Mouse (Mus musculus) cerebellum, postnatal 25 days (tissue): ENCODE results near the gene Ppp2r5e.
"Not testable (repeated sequence)": the region's sequence is repeated elsewhere in the genome, so short reads cannot be mapped to it uniquely, and the experiment has no call there.

Experiments
- DNase-seq, 2 experiments: peaks; one replicate each; pipeline ENCODE4 v3.0.0; 2021; ENCODE audit warnings: mixed read lengths in 2 of 2

Ppp2r5e gene

DNA sequence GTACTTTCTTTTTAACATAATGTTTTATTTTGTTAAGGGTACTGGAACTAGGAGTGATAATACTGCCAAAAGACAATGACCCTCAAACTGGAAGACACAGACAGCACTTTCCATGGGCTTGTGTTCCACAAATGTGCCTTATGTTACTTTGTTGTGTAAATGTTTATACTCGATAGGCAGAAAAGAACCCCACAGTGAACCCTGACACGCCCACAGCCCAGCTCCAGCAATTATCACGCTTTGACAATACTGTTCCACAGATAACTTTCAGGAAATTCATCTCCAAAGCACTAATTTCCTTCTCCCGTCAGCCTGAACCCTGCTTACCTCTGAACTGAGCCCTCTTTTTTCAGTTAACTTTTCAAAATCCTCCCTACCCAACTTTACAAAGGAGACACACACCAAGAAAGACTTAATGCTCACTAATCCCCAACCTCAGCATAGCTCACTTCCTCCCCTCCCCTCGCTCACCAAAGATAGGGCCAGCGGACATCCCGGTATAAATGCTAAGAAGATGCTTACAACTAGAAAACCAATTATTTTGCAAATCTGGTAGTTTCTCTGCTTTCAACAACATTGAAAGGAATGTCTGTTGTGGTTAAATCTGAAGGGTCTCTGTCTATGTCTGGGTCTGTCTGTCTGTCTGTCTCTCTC lies 58.9 kb downstream of the Ppp2r5e start:
- no peak for DNase-seq

DNA sequence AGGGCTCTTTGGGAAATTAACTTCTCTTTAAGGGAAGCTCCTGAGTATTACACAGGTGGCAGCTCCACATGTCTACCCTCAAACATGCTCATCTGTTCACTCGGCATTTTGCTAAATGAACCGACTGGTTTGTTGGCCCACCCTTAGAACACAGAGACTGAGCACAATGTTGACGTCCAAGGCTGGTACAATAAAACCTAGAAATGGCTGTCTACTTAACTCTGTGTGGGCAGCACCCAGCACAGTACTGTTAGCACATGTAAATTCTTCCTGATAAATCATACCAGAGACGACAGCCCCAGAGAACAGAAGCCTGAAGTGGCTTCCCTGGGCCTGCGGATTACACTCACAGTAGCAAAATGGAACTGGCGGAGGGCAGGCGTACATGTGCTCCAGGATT lies 59.5 kb downstream of the Ppp2r5e start:
- DNase-seq = no peak

DNA sequence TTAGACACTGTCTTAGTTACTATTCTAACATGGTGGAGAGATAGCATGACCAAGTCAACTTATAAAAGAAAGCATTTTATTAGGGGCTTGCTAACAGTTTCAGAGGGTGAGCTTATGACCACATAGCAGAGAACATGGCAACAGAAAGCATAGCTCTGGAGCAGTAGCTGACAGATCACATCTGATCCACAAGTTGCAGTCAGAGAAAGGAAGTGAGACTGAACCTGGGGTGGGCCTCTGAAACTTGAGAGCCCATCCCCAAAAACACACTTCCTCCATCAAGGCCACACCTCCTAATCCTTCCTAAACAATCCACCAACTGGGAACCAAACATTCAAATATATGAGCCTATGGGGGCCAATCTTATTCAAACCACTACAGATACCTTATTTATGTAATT lies 62.9 kb downstream of the Ppp2r5e start:
- DNase-seq = no peak

DNA sequence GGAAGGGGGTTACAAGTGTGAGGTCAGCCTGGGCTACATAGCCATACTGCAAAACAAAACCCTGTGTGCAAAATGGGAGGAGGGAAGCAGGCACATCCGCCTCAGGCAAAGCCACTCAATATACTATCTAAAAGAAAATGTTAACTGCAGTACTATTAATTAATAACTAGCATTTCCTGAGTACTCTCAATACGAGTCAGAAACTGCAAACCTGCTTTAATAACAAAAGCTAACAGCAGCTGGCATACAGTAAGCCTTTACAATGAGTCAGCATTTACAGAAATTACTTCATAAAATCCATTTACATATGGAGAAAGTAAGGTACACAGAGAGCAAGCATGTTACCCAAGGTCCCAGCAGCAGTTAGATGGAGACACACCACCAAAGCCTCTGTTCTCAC lies 64.2 kb downstream of the Ppp2r5e start:
- DNase-seq = no peak

DNA sequence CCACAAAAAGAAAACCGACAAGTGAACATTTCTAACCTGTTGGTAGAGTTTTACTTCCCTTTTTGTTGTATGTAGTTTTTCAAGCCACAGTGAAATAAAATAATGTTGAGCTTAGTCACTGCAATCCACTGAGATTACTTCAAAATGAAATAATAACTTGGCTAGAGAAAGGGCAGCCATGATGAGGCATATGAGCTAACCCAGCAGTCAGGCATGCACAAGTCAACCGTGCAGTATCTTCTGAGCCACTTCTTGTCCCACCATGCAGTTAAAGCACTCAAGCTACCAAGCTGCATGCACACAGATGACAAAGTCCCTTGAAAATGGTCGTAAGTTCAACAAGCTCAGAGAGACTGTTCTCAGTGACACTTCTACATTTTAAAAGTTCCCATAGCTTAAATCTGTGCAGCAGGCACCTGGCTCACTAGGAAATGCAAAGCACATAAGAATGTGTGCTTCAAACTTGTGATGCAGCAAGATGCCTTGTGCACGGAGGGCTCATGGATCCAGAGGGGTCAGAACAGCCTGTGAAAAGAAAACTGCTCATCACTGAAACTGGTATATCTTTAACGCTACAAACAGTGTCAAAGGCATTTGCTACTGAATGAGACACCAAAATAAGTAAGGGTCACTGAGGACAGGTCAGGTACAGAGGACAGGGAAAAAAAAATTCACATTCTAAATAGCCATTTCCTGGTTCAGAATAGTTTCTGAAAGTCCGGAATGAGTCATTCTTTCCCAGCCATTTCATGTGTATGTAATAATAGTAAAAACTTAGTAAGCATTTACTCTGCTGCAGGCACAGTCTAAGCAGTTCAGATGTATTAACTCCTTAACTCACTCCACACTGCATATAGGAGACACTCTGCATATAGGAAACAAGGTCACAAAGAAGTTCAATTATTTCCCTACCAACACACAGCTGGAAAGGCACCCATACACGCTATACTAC lies 66.9 kb downstream of the Ppp2r5e start:
- DNase-seq = no peak

DNA sequence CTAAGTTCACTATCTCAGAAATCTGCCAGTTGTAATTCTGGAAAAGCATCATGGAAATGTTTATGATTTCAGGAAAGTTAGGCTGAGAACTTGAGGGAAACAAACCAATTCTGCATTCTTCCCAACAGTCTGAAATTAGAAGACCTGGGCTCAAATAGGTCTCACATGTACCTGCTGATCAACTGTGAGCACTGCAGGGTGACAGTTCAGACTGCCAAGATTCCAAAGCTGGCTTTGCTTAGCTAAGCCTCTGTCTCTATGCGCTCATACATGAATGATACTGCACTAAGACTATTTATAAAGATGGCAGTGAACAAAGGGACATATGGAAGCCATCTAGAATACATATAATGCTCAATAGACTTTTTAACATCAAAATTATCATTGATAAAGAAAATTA lies 67.7 kb downstream of the Ppp2r5e start:
- DNase-seq = peak; percentile 60 to 76

DNA sequence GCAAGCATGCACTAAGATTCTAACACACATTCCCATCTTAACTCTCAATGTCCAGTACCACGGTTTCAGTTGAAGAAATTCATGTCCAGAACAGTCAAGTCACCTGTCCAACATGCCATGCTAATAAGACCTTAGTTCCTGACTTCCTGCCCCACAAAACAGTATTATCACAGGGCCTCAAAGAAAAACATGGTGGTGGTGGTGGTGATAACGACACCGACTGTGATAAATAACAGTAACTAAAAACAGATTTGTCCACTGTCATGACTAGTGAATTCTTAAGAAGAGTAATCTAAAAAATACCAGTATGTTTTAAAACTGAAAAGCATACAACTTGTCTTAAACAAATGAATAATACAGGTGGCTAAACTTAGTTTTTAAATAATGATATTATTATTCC lies 71.8 kb downstream of the Ppp2r5e start:
- no peak for DNase-seq

DNA sequence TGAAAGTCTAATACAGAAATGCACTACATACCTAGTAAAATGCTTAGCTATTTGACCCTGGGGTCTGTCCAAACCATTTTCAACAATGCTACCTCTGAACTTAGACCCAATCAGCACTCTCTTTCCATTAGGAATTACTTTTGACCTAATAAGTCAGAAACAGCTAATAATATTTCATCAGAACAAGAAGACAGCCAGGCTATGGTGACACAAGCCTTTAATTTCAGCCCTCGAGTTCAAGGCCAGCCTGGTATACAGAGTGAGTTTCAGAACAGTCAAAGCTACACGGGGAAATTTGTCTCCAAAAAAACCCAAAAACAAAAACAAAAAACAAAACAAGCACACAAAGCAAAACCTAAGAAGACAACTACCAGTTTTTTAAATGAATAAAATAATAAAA lies 73.1 kb downstream of the Ppp2r5e start:
- no peak for DNase-seq

DNA sequence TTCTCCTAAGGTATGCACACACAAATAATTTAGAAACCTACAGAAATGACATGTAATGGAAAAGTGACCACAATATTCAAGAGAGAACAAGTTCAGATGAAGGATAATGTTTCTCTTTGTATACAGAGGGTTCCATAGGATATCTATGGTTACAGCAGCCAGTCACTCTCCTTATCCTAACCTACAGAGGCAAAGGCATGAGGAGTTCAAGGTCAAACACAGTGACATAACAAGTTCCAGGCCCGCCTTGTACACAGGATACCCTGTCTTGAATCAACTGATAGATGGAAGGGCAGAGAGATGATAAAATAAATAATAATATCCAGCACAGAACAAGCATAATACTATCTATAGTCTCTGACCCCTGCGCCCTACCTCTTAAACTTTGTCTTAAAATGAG lies 73.7 kb downstream of the Ppp2r5e start:
- DNase-seq = no peak

DNA sequence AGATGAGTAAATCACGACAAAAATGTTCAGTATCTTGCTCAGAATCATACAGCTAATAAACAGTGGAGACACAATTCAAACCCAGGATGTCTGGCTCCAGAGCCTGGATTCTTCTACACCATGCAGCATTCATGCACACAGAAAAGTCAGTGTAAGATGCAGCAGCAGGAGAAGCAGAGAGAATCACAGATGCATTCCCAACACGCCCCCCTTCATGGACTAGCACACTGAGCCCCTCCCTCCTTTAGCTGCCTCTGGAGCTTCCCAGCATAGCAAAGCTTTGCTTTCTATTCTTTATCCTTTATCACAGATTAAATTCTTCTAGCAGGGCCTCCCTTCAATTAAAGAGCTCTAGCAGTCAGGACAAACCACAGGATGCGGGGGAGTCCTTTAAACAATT lies 75.7 kb downstream of the Ppp2r5e start:
- no peak for DNase-seq

DNA sequence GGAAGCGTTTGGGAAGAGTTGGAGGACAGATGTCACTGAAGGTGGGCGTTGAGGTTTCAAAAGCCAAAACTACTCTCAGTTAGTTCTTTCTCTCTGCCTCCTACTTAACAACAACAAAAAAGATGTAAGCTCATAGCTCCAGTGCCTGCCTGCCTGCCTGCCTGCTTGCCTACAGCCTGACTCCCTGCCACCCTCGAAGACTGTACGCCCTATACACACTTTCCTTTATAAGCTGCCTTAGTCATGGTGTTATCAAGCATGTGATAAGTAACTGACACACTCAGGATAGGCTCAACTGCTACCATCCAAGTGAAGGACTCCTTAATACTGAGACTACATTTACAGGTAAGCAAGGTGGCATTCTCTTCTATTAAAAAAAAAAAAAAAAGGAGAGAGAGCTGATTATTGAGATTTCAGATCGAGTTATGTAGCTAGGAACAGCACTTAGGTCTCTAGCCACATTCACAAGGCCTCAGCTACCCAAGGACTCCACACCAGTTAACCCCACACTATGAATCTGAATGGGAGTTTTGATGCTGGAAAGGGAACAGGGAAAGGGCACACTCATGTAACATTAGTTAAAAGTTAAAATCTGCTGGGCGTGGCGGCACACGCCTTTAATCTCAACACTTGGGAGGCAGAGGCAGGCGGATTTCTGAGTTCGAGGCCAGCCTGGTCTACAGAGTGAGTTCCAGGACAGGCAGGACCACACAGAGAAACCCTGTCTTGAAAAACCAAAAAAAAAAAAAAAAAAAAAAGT lies 76.7 kb downstream of the Ppp2r5e start:
- DNase-seq = no peak

DNA sequence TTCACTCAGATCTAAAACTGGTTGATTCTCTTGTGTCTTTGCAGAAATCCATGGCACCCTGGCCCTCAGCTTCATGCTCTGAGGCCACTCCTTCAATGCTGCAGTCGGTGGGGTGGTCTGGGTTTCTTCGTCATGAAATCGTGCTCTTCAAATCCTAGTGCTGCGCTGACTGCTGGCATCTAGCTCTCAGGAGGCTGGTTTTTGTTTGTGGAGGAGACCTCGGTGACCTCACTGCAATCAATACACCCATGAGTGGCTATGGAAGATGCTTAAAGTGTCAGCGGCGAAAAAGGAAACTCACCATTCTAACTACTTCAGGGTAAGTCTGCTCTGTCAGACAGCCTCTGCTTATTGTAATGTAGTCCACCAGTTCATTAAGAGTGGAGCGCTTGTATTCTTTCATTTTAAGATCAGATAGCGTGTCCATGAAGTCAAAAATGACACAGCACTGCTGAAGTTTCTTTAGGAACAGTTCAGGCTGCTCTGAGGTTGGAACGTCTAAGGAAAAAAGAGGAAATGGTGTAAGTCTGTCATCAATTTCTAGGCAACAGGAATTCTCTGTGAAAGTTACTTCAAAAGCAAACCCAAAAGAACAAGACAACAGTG lies 80.6 kb downstream of the Ppp2r5e start:
- no peak for DNase-seq

DNA sequence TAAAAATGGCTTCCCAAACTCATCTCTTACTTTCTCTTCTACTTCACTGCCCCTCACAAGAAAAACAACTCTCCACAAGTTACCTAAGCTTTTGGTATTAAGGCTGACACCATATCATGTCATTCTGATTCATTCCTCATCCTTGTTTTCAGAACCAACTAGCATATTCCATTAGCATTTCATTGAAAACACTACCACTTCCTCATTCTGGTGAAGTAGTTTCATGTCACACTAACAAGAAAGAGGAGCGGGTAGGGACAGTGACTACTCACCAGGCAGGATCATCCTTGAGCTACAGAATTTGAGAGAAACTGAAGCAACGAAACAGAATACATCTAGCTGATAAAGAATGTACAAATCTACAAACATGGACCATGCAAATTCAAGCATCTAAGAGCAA lies 84.5 kb downstream of the Ppp2r5e start:
- DNase-seq = no peak

DNA sequence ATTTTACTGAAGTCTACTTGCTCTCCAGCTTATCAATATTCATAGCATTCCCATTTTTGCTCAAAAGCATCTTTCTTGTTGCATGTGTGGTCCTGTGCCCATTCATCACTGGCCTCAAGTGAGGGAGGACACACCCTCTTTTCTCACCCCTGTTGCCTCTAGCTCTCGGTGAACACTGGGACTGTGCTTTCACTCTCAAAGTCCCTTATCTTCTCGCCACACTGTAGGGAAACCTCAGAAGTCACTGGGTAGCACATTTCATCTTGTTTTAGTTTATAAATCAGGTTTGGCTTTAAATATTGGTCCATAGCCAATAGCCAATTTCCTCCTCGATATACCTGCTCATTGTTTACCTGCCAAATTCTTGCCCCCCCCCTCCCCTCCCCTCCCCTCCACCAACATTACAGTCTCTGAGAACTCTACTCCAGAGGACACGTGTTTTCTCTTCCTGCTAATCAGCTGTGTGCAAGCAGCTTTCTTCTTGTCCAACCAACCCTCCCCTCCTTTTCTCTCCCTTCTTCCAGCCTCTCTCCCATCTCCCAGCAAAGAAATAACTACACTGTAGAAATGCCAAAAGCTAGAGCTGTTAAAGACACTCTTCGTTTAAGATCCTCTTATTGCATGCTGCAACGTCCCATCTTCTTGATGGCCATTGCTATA lies 90.9 kb downstream of the Ppp2r5e start:
- DNase-seq = no peak

DNA sequence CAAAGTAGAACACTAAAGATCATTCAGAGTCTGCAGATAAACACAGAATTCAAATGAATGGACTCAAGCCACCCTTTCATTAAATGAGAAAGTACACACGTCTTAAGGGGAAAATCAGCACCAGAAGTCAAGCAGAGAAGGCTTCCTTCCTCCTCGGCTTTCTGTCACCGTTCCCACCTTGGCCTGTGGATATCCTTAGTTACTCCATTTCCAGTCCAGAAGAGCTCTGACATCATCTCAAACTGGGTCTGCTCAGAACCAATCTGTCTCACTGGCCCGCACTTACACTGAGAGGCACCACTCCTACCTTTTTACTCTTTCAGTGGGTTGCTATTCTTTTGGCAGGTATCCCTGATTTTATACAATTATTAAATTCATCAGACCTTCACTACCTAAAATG lies 93.4 kb downstream of the Ppp2r5e start:
- DNase-seq = peak; percentile 39 to 52

DNA sequence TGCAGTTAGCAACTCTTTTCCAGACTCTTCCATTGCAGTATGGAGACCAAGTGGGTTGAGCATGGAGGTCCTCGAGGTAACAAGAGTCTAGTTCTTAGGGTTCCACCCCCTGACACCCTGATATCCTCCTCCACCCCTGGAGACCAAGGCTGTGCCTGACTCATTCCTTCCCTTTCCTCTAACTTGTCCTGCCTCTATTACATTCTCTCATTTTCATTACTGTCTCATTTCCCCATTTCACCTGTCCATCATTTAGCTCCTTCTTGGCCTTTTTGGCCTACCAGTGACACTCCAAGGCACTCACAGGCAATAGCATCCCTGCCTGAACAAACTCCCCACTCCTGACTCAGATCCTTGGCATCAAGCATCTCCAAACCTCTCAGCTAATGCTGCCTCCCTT lies 98.3 kb downstream of the Ppp2r5e start:
- DNase-seq = no peak

DNA sequence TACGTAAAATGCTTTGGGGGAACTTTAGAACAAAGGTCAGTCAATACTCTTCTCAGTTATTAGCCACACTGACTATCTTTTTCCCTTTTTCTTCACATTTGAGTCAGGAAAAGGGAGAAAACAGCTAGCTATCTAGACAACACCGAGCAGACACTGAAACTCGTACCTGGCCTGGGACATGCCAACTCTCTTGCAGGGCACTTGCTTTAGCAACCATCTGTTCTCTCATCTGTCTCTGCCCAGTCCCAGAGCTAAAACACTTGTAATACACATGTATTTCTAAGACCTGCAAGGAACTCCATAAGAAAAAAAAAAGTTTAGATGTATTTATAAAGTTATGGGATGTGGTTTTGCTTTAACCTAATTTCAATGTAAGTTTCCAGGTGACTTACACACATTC lies 100.4 kb downstream of the Ppp2r5e start:
- DNase-seq = peak in 1 of 2 experiments; percentile 52

DNA sequence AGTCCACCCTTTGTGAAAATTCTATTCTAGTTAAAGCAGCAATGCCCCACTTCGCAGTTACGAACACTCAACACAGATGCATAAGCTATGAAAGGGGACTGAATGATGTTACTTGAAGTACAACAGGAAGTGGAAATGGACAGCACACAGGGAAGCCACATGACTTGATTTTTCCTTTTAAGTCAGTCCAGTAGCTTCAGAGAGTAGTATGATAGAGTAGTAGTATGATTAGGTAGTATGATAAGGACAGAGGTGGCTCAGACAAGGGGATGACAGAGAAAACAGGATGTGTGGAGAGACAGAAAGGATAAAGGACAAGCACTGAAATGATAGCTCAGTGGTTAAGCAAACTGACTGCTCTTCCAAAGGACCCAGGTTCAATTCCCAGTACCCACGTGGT lies 101.4 kb downstream of the Ppp2r5e start:
- DNase-seq = no peak

DNA sequence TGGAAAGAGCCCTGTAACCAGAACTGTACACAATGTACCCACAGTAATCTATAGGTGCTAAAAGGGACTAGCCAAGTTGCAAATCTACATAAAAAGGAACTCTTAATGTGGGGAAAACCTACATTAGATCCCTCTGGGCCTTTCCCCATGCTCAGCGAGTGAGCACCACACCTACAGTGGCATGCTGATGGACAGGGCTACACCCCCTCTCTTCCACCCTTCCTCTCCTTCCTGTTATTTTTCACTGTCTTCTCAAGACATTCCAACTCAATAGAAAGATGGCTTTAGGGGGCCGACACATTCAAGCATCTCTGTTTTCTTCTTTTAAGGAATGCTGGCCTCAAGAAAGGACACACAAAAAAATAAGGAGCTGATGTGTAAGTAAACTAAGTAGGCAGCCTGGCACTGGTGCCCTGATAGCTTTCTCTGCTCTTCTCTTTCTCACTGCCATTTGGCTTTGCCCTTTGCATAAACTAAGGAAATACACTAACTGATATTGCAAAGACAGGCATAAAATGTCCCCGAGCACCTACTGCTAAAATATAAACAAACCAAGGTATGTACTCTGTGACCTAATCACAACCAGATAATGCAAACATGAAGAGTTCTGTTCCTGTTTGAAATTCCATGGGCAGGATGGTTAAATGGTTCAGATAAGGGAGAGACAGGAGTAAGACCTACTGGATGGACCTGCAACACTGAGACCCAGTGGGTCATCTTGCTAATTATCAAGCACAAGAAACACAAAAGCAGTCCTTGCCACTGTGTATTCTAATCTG lies 103.3 kb downstream of the Ppp2r5e start:
- DNase-seq = no peak

DNA sequence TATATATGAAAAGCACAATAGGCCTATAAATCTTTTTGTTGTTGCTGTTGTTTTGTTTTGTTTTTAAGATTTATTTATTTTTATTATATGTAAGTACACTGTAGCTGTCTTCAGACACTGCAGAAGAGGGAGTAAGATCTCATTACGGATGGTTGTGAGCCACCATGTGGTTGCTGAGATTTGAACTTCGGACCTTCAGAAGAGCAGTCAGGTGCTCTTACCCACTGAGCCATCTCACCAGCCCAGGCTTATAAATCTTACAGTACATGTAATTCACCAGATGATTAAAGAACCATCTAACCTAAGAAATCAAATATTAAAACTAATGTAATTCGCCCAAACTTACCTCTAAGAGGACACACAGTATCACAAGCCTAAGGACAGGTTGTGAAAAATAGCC lies 103.9 kb downstream of the Ppp2r5e start:
- DNase-seq = not testable (repeated sequence)

DNA sequence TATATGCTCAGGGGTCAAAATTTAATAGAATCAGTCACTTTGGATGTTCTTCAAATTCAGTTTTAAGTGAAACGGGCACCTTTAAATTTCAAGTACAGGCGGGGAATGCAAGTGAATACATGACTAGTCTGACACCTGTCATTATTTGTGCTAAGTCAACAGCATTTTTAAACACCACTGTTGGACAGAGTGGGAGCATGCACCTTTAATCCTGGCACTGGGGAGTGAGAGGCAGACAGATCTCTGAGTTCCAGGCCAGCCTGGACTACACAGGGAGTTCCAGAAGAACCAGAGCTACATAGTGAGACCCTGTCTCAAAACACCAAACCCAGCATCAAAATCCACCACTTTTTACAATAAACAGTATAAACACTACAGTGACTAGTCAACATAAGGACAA lies 108.5 kb downstream of the Ppp2r5e start:
- DNase-seq = no peak
